Mouse (Mus musculus) midbrain, embryonic 10.5 days (tissue): ENCODE results near the gene Rrm2. TPM values are rescaled to one million over a fixed set of nuclear protein-coding genes. Genes with fewer than 3 reads are reported as not detected.
A peak's percentile ranks its signal among the peaks of the same experiment; 100 is the strongest.
"Not testable (repeated sequence)": the region's sequence is repeated elsewhere in the genome, so short reads cannot be mapped to it uniquely, and the experiment has no call there.

Source experiments
- DNase-seq: peaks from one replicate; pipeline ENCODE4 v3.0.0-alpha.2; 2017; ENCODE audit warnings: low spot score
- H3K27ac ChIP-seq: fragments of 300-500 bp; sonication (generic); replicated peaks from 2 replicates; pipeline ENCODE4 v1.5.1; 2016; ENCODE audit warnings: mild to moderate bottlenecking
- H3K27me3 ChIP-seq: fragments of 300-500 bp; sonication (generic); 2 replicates; pipeline ENCODE4 v1.6.1; 2016; ENCODE audit warnings: low read depth, mild to moderate bottlenecking; ENCODE audit not compliant: poor library complexity, severe bottlenecking
- H3K36me3 ChIP-seq: fragments of 300-500 bp; sonication (generic); 2 replicates; pipeline ENCODE4 v1.6.1; 2016; ENCODE audit warnings: mild to moderate bottlenecking, moderate library complexity
- H3K4me1 ChIP-seq: fragments of 300-500 bp; sonication (generic); 2 replicates; pipeline ENCODE4 v1.6.1; 2016
- H3K4me3 ChIP-seq: fragments of 300-500 bp; sonication (generic); 2 replicates; pipeline ENCODE4 v1.5.1; 2016; ENCODE audit warnings: mild to moderate bottlenecking, moderate library complexity
- H3K9me3 ChIP-seq: fragments of 300-500 bp; sonication (generic); replicated peaks from 2 replicates; pipeline ENCODE4 v1.6.1; 2016; ENCODE audit warnings: mild to moderate bottlenecking
- WGBS: fragments of 180-500 bp; shearing (Covaris S2); methylation state at CpG from one replicate; pipeline ENCODE4 v1.1.7; 2016; 5-methylcytosine and 5-hydroxymethylcytosine counted together
- polyA plus RNA-seq: library from polyadenylated mRNA; unstranded; fragments of >200 nt; fragmentation: Nextera tagmentation; extraction: Ambion mirVana; gene quantifications from 2 replicates; pipeline ENCODE4 v1.2.1, GENCODE M21; 2016

The Rrm2 gene
- polyA plus RNA-seq, 1 experiment from 2014 or later: 813 TPM

- no peak for DNase-seq
- Histone ChIP-seq H3K27ac (no peak overlapping the region), H3K27me3 (no peaks in the 10 kb centered on the region), H3K4me1 (no peaks in the 10 kb centered on the region), H3K36me3 (no peaks in the 10 kb centered on the region), H3K4me3 (no peak overlapping the region), H3K9me3 (no peaks in the 10 kb centered on the region)
- 75% methylated on average over 2 of the region's 2 CpGs for WGBS
Observed at GRCm38 (mm10) chr12:24736956-24737355, 28.9 kb downstream of the Rrm2 start.

DNA sequence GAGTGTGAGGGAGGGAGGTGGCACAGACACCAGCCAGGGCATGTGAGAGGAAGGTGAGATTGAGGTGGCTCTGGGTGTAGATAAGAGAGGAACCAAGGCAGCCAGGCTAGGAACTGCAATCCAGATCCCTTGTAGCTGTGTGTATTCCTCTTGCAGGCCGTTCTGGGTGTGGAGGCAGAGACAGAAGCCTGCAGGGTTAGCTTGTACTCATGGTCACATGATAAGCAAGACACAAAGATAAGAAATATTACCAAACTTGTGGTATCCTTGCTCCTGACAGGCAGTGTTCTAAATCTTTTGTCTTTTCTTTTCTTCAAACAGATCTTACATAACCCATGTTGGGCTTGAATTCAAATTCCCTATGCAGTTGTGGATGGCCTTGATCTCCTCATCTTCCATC is 31.9 kb downstream of the Rrm2 start:
- peaks cover 4% of the 10 kb centered on the region; the same call in 1 of the 2 replicates for H3K4me1 ChIP-seq
- no peak overlapping the region for H3K27ac ChIP-seq
- H3K27me3 ChIP-seq: no peaks in the 10 kb centered on the region
- no peak for DNase-seq
- WGBS: 80% methylated on average over 1 of the region's 1 CpGs
- H3K36me3 ChIP-seq: no peaks in the 10 kb centered on the region
- H3K4me3 ChIP-seq: no peak overlapping the region
- no peaks in the 10 kb centered on the region for H3K9me3 ChIP-seq

- H3K4me3 ChIP-seq, H3K27ac ChIP-seq, H3K4me1 ChIP-seq, DNase-seq, H3K36me3 ChIP-seq, H3K27me3 ChIP-seq, H3K9me3 ChIP-seq: not testable (repeated sequence)
- 62% methylated on average over 6 of the region's 6 CpGs for WGBS
Observed at GRCm38 (mm10) chr12:24741535-24741934, 33.5 kb downstream of the Rrm2 start.

DNA sequence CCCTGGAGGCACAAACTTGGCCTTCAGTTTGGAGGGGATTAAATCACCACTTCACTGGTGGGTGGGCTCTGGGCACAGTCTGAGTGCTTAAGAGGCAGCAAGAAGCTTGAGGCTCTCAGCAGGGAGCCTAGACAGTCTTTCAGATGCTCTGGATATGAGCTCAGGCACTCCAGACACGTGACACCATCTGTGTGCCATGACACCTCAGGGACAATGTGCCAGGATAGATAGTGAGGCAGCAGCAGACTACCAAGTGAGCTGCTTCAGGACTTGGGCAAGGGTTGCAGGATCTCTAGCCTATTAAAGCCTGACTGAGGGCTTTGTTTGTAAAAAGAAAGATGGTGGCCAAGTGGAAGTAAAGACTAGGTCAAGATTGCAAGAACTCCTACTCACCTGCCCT is 36.3 kb downstream of the Rrm2 start:
- WGBS: 38% methylated on average over 1 of the region's 1 CpGs
- no peaks in the 10 kb centered on the region for H3K36me3 ChIP-seq
- H3K4me3 ChIP-seq: no peak overlapping the region
- no peaks in the 10 kb centered on the region for H3K9me3 ChIP-seq
- H3K27me3 ChIP-seq: no peaks in the 10 kb centered on the region
- DNase-seq: no peak
- H3K4me1 ChIP-seq: peaks cover 18% of the 10 kb centered on the region
- H3K27ac ChIP-seq: no peak overlapping the region

DNA sequence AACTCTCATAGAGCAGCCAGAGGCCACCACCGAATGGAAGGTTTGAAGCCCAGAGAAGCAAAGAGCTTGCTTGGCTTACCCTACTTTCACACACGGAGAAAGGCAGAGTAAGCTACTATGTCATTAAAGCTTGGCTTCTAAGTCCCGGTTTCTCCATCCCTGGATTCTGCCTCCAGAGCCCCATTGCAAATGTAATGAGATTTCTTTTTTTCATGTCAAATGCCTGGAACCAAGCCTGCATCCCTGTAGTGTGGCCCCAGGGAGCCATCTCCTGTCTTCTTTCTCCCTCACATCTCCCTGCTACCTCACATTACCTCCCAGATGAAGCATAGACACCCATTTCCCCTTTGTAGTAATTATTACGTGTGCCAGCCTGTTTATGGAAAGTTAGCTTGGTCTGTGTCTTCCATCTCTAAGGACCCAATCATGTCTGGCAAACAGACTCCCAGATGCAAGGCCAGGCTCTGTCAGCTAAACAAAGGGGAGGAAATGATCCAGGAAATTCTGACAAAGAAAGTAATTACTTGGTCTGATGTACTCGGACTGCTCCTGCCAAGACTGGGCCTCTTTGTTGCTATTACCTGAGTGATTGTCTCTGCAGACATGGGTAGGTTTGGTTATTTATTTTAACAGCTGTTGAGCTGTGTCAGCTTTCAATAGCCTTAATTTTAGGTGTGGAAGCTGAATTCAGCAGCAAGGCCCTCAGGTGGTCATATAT is 38.7 kb downstream of the Rrm2 start:
- Histone ChIP-seq H3K9me3 (no peaks in the 10 kb centered on the region), H3K36me3 (no peaks in the 10 kb centered on the region), H3K4me3 (no peak overlapping the region), H3K27ac (no peak overlapping the region; the same call in 1 of the 2 replicates), H3K4me1 (peaks cover 18% of the 10 kb centered on the region), H3K27me3 (no peaks in the 10 kb centered on the region)
- 60% methylated on average over 5 of the region's 5 CpGs for WGBS
- DNase-seq: no peak

DNA sequence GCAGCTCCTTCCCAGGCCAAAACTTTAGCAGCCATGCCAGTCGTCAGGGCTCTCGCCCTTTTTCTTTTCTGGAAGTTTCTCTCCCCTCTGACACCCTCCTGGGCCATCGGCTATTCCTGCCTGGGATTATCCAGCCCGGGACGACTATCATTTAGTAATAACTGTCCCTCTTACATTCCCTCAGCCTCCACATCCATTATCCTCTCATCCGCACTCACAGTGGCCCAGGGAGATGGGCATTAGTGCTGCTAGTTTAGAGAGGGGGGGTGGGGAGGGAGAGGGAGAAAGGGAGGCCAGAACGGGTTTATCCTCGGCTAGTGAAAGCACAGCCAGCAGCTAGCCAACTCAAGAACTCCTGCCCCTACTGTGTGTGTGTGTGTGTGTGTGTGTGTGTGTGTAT is 39.3 kb downstream of the Rrm2 start:
- Histone ChIP-seq H3K27ac (0 out of 2 replicates have a peak overlapping the region, but pooled peaks have one; percentile 4), H3K36me3 (no peaks in the 10 kb centered on the region), H3K4me1 (peaks cover 18% of the 10 kb centered on the region), H3K9me3 (no peaks in the 10 kb centered on the region), H3K27me3 (no peaks in the 10 kb centered on the region), H3K4me3 (no peak overlapping the region)
- WGBS: 68% methylated on average over 8 of the region's 8 CpGs
- no peak for DNase-seq

DNA sequence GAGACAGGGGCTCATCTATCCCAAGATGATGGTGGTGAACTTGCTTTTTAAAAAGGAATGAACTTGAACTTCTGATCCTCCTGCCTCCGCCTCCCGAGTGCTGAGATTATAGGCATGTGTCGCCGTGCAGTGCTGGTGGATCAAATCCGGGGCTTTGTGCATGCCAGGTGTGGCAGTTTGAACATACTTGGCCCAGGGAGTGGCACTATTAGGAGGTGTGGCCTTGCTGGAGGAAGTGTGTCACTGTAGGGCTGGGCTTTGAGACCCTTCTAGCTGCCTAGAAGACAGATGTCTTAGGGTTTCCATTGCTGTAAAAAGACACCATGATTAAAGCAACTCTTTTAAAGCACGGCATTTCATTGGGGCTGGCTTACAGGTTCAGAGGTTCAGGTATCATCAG is 42.5 kb downstream of the Rrm2 start:
- 95% methylated on average over 6 of the region's 6 CpGs for WGBS
- no peak overlapping the region for H3K4me3 ChIP-seq
- no peaks in the 10 kb centered on the region for H3K36me3 ChIP-seq
- no peaks in the 10 kb centered on the region for H3K27me3 ChIP-seq
- H3K4me1 ChIP-seq: peaks cover 14% of the 10 kb centered on the region
- no peak for DNase-seq
- no peak overlapping the region for H3K27ac ChIP-seq
- no peaks in the 10 kb centered on the region for H3K9me3 ChIP-seq

- Histone ChIP-seq H3K27me3 (no peaks in the 10 kb centered on the region), H3K4me1 (peaks cover 8% of the 10 kb centered on the region), H3K27ac (no peak overlapping the region), H3K36me3 (no peaks in the 10 kb centered on the region), H3K9me3 (no peaks in the 10 kb centered on the region), H3K4me3 (no peak overlapping the region)
- DNase-seq: no peak
- 88% methylated on average over 4 of the region's 4 CpGs for WGBS
Observed at GRCm38 (mm10) chr12:24753680-24754079, 45.6 kb downstream of the Rrm2 start.

GRCm38 (mm10) chr12:24754693-24755092 is 46.7 kb downstream of the Rrm2 start:
- Histone ChIP-seq H3K9me3 (no peaks in the 10 kb centered on the region), H3K27me3 (no peaks in the 10 kb centered on the region), H3K4me3 (no peak overlapping the region), H3K36me3 (no peaks in the 10 kb centered on the region), H3K4me1 (peaks cover 9% of the 10 kb centered on the region), H3K27ac (no peak overlapping the region)
- DNase-seq: no peak
- 73% methylated on average over 5 of the region's 5 CpGs for WGBS

DNA sequence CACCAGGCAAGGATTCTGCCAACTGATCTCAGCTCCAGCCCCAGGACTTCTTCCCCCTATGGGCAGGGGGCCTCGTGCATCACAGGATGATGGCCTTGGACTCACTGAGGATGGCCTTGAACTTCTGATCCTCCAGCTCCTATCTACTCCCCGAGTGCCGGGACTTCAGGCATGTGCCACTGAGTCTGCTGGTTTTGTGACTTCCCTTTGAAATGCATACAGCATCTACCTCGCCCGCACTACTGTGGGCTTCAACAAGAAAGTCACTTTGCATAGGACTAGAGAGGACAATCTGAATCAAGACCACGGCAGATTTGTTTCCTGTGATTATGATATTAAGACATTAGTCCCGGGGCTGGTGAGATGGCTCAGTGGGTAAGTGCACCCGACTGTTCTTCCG is 47.4 kb downstream of the Rrm2 start:
- H3K36me3 ChIP-seq: no peaks in the 10 kb centered on the region
- H3K27me3 ChIP-seq: no peaks in the 10 kb centered on the region
- no peak for DNase-seq
- H3K4me3 ChIP-seq: no peak overlapping the region
- H3K4me1 ChIP-seq: peaks cover 9% of the 10 kb centered on the region
- no peak overlapping the region for H3K27ac ChIP-seq
- WGBS: 92% methylated on average over 9 of the region's 9 CpGs
- H3K9me3 ChIP-seq: no peaks in the 10 kb centered on the region

GRCm38 (mm10) chr12:24757387-24757786 is 49.3 kb downstream of the Rrm2 start:
- no peaks in the 10 kb centered on the region for H3K27me3 ChIP-seq
- H3K4me1 ChIP-seq: peaks cover 15% of the 10 kb centered on the region
- H3K4me3 ChIP-seq: no peak overlapping the region
- no peak for DNase-seq
- no peak overlapping the region for H3K27ac ChIP-seq
- no peaks in the 10 kb centered on the region for H3K36me3 ChIP-seq
- no peaks in the 10 kb centered on the region for H3K9me3 ChIP-seq

- Histone ChIP-seq H3K4me1 (peaks cover 23% of the 10 kb centered on the region), H3K4me3 (no peak overlapping the region), H3K27ac (peak overlapping the region; percentile 29), H3K36me3 (no peaks in the 10 kb centered on the region), H3K9me3 (no peaks in the 10 kb centered on the region), H3K27me3 (no peaks in the 10 kb centered on the region)
- DNase-seq: peak; percentile 25
- 31% methylated on average over 6 of the region's 6 CpGs for WGBS
Observed at GRCm38 (mm10) chr12:24758374-24758773, 50.3 kb downstream of the Rrm2 start.

DNA sequence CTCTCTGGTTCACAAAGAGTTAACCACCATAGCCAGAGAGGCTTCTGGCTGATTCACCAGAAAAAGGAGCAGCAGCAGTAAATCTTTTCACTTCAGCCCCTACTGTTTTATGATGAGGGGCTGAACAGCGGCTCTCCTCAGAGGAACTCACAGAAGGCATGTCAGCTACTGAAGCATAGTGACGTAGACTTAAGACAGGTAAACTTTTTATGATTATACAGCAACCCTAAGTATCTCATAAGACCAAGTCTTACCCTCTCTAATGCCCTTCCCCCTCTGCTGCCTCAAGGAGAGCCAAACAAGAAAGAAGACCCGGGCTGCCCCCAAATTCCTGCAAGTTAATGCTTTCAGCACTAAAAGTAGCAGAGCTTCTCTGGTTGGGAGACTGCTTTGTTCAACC is 54.2 kb downstream of the Rrm2 start:
- H3K27me3 ChIP-seq: no peaks in the 10 kb centered on the region
- WGBS: 11% methylated on average over 3 of the region's 3 CpGs
- peaks cover 23% of the 10 kb centered on the region for H3K4me1 ChIP-seq
- H3K36me3 ChIP-seq: no peaks in the 10 kb centered on the region
- peak overlapping the region; percentile 24 for H3K4me3 ChIP-seq
- DNase-seq: no peak
- peak overlapping the region; percentile 74 for H3K27ac ChIP-seq
- no peaks in the 10 kb centered on the region for H3K9me3 ChIP-seq
